Mouse (Mus musculus): ENCODE data around the gene Ergic1.

GRCm38 (mm10) chr17:26608348-26608747 is 47.1 kb downstream of the Ergic1 start:
- TF ChIP-seq POLR2A (IDR thresholded peaks at IDR 0.05; ENCODE audit: borderline replicate concordance, extremely low read depth, low read depth, low read length) (no peak), CTCF (IDR thresholded peaks at IDR 0.05; ENCODE audit: insufficient read depth, low read length) (no peak)

Data from lung, adult 2 months (tissue).